Mouse (Mus musculus): Measurements from ENCODE around the gene Vdac1. TPM values are rescaled to one million over a fixed set of nuclear protein-coding genes. Genes with fewer than 3 reads are reported as not detected.
A peak's percentile ranks its signal among the peaks of the same experiment; 100 is the strongest.

Gene Vdac1
- polyA plus RNA-seq, 1 experiment from 2014 or later, result 293 TPM

DNA sequence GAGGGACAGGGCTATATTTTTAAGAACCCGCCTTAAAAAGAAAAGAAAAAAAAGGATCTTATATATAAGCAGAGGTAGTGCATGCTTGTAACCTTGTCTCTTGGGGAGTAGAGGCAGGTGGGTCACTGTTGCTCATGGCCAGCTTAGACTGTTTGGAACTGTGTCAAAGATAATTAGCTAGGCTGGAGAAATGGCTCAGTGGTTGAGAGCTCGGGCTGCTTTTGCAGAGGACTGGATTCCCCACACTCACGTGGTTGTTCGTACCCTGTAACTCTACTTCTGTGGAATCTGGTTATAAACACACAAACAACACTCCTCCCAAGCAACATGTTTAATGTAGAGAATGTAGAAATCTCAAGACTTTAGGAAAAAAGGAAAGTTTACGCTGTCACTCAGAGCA lies 43.5 kb downstream of the Vdac1 start:
- no peak overlapping the region for H3K4me3 ChIP-seq
- no peak overlapping the region for H3K27ac ChIP-seq (replicated peaks)
- no peaks in the 10 kb centered on the region for H3K4me1 ChIP-seq
- H3K36me3 ChIP-seq, result peaks cover 46% of the 10 kb centered on the region
- no peaks in the 10 kb centered on the region for H3K9me3 ChIP-seq
- WGBS, result 89% methylated on average over 5 of the region's 5 CpGs
- no peak overlapping the region for H3K4me2 ChIP-seq (replicated peaks)
- H3K9ac ChIP-seq (replicated peaks), result no peak overlapping the region
- no peak for ATAC-seq (replicated peaks)
- H3K27me3 ChIP-seq, result no peaks in the 10 kb centered on the region

DNA sequence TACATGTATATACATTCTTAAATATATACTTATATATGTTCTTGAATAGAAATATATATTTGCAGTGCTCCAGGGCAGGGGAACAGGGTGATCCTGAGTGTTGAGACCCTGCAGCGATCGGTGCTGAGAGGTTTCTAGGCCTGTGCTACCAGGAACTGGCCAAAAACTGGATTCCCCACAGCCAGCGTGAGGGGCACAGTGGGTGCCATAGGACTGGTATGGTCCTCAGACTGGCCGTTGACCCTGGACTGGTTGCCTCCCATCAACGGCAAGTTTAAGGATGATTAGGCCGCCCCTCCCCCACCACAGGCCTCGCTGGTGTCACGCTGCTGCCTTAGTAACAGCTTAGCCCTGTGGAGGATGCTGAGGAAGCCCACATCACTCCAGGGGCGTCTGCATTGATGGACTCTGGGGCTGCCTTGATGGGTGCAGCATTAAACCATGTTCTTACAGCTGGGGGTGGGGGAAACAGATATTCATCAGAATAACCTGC lies 44.6 kb downstream of the Vdac1 start:
- Histone ChIP-seq H3K4me2 (replicated peaks) (no peak overlapping the region), H3K27ac (replicated peaks) (no peak overlapping the region), H3K4me3 (no peak overlapping the region), H3K9me3 (no peaks in the 10 kb centered on the region), H3K4me1 (no peaks in the 10 kb centered on the region), H3K36me3 (peaks cover 46% of the 10 kb centered on the region), H3K27me3 (no peaks in the 10 kb centered on the region), H3K9ac (replicated peaks) (no peak overlapping the region)
- WGBS, result 84% methylated on average over 9 of the region's 9 CpGs
- no peak for ATAC-seq (replicated peaks)

DNA sequence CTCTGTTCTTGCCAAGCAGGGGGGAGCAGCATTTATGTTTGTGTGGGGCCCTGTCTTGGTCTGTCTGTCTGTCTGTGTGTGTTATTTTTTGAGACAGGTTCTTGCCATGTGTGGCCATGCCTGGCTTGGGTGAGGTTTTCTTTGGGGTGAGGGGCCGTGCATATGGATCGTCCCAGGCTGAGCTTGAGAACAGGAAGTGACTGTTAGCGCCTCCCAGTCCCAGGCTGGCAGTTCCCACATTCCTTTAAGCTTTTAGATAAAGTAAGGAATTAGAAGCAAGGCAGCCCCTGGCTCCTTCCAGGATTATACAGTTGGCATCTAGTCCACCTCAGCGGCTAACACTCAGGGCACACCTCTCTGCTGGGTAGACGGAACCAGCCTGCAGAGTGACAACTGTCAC lies 48.7 kb downstream of the Vdac1 start:
- no peak for ATAC-seq (replicated peaks)
- Histone ChIP-seq H3K9me3 (no peaks in the 10 kb centered on the region), H3K27ac (replicated peaks) (no peak overlapping the region), H3K4me2 (replicated peaks) (no peak overlapping the region), H3K27me3 (no peaks in the 10 kb centered on the region), H3K4me3 (no peak overlapping the region), H3K36me3 (peaks cover 32% of the 10 kb centered on the region), H3K4me1 (no peaks in the 10 kb centered on the region), H3K9ac (replicated peaks) (no peak overlapping the region)
- 87% methylated on average over 5 of the region's 5 CpGs for WGBS

DNA sequence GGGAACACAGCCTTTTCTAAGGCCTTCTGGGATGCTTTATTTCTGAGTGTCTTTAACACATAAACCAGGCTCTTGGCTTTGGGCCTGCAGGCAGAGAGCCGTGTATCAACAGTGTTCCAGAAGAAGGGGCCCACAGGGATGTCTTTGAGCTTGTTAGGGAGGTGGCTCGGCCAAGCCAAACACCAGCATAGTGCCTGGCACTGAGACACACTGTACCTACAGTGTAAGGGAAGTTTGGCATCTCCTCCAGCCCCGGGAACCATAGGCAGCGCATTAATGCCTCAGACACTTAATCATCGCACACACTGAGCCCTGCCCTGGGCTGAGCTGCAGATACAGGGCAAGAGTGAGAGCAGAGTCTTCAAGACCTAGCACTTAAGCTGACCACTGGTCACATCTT lies 57.7 kb downstream of the Vdac1 start:
- no peaks in the 10 kb centered on the region for H3K4me1 ChIP-seq
- no peak overlapping the region for H3K9ac ChIP-seq (replicated peaks)
- no peak overlapping the region for H3K4me3 ChIP-seq
- no peak overlapping the region for H3K4me2 ChIP-seq (replicated peaks)
- ATAC-seq (replicated peaks), result no peak
- no peaks in the 10 kb centered on the region for H3K27me3 ChIP-seq
- WGBS, result 65% methylated on average over 5 of the region's 5 CpGs
- no peaks in the 10 kb centered on the region for H3K36me3 ChIP-seq
- no peaks in the 10 kb centered on the region for H3K9me3 ChIP-seq
- H3K27ac ChIP-seq (replicated peaks), result no peak overlapping the region

DNA sequence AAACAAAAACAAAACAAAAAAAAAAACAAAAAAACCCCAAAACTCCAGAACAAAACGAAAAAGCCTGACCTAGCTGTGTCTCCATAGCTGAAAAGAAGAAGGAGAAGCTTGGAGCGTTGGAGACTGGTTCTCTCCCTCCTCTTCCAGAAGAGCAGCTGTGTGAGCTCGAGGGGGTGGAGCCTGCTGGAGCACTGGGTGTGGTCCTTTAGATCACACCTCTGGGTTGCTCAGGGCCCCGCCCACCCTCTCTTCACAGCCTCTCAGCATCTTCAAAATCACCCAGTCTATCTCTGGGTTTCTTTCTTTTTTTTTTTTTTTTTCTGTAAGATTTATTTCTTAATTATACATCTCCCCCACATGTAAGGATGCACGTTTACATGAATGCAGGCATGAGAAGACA lies 58.6 kb downstream of the Vdac1 start:
- Histone ChIP-seq H3K4me1 (no peaks in the 10 kb centered on the region), H3K27ac (replicated peaks) (no peak overlapping the region), H3K4me3 (no peak overlapping the region), H3K9me3 (no peaks in the 10 kb centered on the region), H3K9ac (replicated peaks) (no peak overlapping the region), H3K4me2 (replicated peaks) (no peak overlapping the region), H3K27me3 (no peaks in the 10 kb centered on the region), H3K36me3 (no peaks in the 10 kb centered on the region)
- no peak for ATAC-seq (replicated peaks)
- WGBS, result 55% methylated on average over 5 of the region's 5 CpGs

DNA sequence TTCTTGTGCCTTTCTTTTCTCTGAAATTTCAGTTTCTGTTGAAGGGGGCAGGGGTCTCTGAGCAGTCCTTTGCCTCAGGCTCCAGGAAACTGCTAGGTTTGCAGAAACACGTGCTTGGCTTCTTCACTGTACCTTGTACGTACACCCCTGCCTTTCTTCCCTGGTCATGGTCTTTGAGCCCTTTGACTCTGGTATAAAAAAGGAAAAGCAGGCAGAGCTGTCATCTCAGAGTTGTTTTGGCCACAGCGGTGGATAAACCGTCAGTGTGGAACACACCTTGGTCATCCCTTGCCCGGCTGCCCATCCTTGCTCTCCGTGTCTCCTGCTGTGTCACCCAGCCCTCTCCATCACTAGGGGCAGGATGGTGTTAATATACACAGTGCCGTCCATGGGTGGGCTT lies 59.2 kb downstream of the Vdac1 start:
- WGBS, result 87% methylated on average over 7 of the region's 7 CpGs
- Histone ChIP-seq H3K4me2 (replicated peaks) (no peak overlapping the region), H3K4me1 (no peaks in the 10 kb centered on the region), H3K9me3 (no peaks in the 10 kb centered on the region), H3K9ac (replicated peaks) (no peak overlapping the region), H3K27me3 (no peaks in the 10 kb centered on the region), H3K36me3 (no peaks in the 10 kb centered on the region), H3K4me3 (no peak overlapping the region), H3K27ac (replicated peaks) (no peak overlapping the region)
- ATAC-seq (replicated peaks), result no peak

DNA sequence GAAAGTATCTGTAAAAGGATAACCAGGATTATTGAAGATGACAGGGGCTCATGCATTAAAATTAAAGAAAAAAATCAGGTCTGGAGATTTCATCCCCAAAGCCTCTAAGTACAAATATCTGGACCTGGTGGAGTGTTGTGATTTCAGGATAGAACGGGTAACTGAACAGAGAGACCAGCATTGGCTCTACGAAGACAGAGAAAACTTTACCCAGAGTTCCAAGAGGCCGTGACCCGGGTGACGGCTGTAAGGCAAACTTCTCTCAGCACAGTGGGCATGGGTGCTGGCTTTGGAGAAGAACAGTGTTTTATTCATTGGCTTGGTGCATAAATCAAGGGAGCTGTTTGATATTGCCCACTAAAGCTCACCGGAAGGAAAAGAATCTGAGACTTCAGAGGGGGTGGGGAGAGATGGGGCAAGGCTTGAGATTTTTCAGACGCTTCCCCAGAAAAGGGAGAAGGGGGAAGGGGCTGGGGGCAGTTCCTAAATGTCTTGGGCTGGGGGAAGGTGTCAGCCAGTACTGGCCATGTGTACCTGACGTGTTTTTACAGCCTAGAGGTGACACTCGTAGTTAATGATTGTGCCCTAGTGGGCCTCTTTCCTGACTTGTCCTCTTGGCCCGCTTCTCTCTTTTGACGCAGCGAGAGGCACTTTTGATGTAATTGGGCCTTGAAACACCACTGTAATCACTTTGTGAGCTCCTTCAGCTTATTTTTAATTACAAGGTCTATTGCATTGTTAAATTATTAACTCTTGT lies 59.8 kb downstream of the Vdac1 start:
- no peaks in the 10 kb centered on the region for H3K4me1 ChIP-seq
- 70% methylated on average over 12 of the region's 12 CpGs for WGBS
- no peak overlapping the region for H3K4me2 ChIP-seq (replicated peaks)
- H3K4me3 ChIP-seq, result no peak overlapping the region
- no peaks in the 10 kb centered on the region for H3K36me3 ChIP-seq
- no peak for ATAC-seq (replicated peaks)
- H3K27ac ChIP-seq (replicated peaks), result no peak overlapping the region
- no peak overlapping the region for H3K9ac ChIP-seq (replicated peaks)
- no peaks in the 10 kb centered on the region for H3K9me3 ChIP-seq
- H3K27me3 ChIP-seq, result no peaks in the 10 kb centered on the region

DNA sequence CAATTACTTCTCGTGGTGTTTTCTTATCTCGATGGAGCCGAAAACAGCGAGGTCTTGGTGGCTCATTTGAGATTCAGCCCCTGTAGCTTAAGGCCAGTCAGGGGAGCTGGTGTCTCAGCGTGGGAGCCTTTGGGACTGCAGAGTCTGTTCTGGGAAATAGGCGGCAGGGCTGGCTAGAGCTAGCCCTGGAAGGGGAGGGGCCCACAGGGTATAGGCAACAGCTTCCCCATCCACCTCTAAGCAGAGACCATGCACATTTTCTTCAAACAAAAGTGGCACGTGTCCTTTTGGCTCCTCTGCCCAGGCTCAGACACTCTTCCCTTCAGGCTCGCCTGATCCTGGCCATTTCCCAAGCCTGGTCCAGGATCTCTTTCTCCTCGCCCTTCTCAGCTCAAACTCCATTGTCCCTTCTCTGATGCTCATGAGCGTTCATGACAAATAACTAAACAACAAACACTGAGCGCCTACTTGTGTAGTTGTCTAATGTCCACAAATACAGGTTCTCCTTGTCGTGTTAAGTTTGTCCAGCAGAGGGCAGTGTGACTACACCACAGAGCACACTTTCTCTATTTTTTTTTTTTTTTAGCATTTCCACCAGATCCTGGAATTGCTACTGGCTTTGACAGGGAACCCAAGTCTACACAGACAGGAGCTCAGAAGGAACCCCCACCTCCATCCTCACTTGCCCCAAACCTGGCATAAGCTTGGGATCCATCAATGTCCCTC lies 60.6 kb downstream of the Vdac1 start:
- Histone ChIP-seq H3K27me3 (no peaks in the 10 kb centered on the region), H3K4me3 (no peak overlapping the region), H3K9me3 (no peaks in the 10 kb centered on the region), H3K27ac (replicated peaks) (no peak overlapping the region), H3K36me3 (no peaks in the 10 kb centered on the region), H3K9ac (replicated peaks) (no peak overlapping the region), H3K4me2 (replicated peaks) (no peak overlapping the region), H3K4me1 (no peaks in the 10 kb centered on the region)
- 28% methylated on average over 12 of the region's 12 CpGs for WGBS
- peak; percentile 48; the same call in 1 of the 2 replicates for ATAC-seq (replicated peaks)

DNA sequence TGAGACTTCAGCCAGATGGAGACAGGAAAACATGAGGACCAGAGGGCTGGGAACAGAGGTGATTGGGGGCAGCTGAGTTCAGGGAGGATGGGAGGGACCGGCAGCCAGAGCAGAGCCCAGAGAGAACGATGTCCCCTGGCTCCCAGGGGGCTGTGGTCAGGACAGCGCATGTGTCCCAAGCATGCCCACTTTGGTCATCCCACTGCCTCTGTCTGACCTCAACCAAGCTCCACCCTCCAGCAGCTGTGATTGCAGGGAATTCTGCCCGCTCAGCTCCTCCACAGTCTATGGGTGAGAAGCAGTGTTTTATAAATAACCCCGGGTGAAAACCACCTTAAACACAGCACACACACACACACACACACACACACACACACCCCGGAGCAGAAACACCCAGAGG lies 68.8 kb downstream of the Vdac1 start:
- Histone ChIP-seq H3K4me1 (peaks cover 4% of the 10 kb centered on the region; the same call in 1 of the 2 replicates), H3K27me3 (no peaks in the 10 kb centered on the region), H3K9me3 (no peaks in the 10 kb centered on the region), H3K36me3 (no peaks in the 10 kb centered on the region), H3K9ac (replicated peaks) (no peak overlapping the region), H3K4me2 (replicated peaks) (no peak overlapping the region), H3K27ac (replicated peaks) (no peak overlapping the region), H3K4me3 (no peak overlapping the region)
- ATAC-seq (replicated peaks), result no peak
- WGBS, result 84% methylated on average over 6 of the region's 6 CpGs

DNA sequence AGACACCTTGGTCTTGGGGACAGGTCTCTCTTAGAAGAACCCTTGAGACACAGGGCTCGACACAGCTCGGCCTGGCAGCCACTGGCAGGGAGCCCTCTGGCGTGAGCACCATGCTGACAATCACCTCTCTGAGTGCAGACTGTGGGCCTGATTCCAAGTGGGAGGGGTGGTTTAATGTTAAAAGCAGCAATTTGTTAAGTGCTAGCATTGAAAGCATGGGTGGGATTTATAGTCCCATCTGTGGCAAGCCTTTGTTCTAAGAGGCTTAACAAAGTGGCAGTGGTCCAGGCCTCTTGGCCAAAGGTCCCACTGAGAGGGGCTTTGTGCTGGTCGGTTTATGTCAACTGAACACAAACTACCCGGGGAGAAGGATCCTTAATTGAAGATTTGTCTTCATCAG lies 70.9 kb downstream of the Vdac1 start:
- H3K9ac ChIP-seq (replicated peaks), result no peak overlapping the region
- peak; percentile 83 for ATAC-seq (replicated peaks)
- no peak overlapping the region for H3K4me3 ChIP-seq
- 9% methylated on average over 5 of the region's 5 CpGs for WGBS
- H3K4me2 ChIP-seq (replicated peaks), result no peak overlapping the region
- H3K27ac ChIP-seq (replicated peaks), result peak overlapping the region; percentile 21; the same call in 1 of the 2 replicates
- no peaks in the 10 kb centered on the region for H3K27me3 ChIP-seq
- no peaks in the 10 kb centered on the region for H3K9me3 ChIP-seq
- H3K36me3 ChIP-seq, result no peaks in the 10 kb centered on the region
- H3K4me1 ChIP-seq, result peaks cover 4% of the 10 kb centered on the region; the same call in 1 of the 2 replicates

DNA sequence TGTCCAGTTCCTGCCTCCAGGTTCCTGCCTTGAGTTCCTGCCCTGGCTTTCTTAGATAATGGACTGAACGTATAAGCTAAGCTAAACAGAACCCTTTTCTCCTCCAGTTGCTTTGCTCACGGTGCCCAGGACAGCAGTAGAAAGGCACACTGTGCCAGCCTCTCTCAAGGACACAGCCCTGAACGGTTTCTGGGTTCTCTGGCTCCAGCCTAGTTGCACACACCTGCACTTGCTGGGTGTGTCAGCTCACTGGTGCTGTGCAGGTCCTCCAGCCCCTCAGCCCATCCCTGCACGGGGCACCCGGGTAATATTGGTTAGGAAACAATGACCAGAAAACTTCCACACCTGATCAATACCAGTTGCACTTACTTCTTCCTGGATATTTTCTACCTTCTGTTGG lies 71.5 kb downstream of the Vdac1 start:
- 72% methylated on average over 5 of the region's 5 CpGs for WGBS

DNA sequence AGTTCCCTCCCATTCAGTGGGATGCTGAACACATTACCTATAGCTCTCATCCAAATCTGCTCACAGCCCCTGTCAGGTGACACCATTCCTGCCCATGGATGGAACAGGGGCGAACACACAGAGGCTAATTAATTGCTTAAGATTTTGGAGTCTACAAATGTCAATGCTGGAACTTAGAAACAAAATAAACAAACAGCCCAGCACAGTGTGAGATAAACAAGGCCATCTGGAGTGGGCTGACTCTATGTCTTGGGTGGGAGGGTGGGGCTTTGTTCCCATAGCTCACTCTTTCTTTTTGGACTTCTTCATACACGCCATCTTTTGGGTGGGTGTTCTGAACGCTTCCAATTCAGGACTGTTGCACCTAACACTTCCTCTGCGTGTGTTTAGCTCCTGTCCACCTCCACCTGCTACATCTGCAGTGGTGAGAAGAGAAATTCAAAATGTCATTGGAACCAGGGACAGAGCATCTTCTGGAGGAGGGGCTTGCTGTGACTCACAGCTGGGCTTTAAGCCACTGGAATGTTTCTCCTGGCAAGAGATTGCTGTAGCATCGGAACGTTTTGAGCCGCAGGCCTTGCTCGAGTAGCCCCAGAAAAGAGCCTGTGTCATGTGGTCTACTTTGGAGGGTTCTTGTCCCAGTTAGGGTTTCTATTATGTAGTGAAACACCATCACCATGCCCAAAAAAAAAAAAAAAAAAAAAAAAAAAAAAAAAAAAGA lies 72.6 kb downstream of the Vdac1 start:
- Histone ChIP-seq H3K9me3 (no peaks in the 10 kb centered on the region), H3K27me3 (0 out of 2 replicates have a peak, but pooled peaks cover 3% of the 10 kb centered on the region), H3K4me1 (peaks cover 8% of the 10 kb centered on the region), H3K4me3 (no peak overlapping the region), H3K9ac (replicated peaks) (no peak overlapping the region), H3K36me3 (no peaks in the 10 kb centered on the region), H3K27ac (replicated peaks) (no peak overlapping the region), H3K4me2 (replicated peaks) (no peak overlapping the region)
- WGBS, result 77% methylated on average over 8 of the region's 8 CpGs
- no peak for ATAC-seq (replicated peaks)

More for the DNA sequence above, 71.5 kb downstream of the Vdac1 start:
- Histone ChIP-seq H3K27ac (replicated peaks) (peak overlapping the region; percentile 21; the same call in 1 of the 2 replicates), H3K4me1 (peaks cover 4% of the 10 kb centered on the region), H3K4me2 (replicated peaks) (no peak overlapping the region), H3K36me3 (no peaks in the 10 kb centered on the region), H3K9ac (replicated peaks) (no peak overlapping the region), H3K9me3 (no peaks in the 10 kb centered on the region), H3K27me3 (no peaks in the 10 kb centered on the region), H3K4me3 (no peak overlapping the region)
- no peak for ATAC-seq (replicated peaks)

All from forebrain, embryonic 15.5 days (tissue).